Mouse (Mus musculus) kidney, adult 2 months (tissue): ENCODE measurements at regions not wholly inside any gene's neighbourhood (a gene's known extent, or its start where the extent isn't known, plus 50 kb on each side); places are given as distances from the start of the nearest gene placed in this dataset.

ENCODE experiments used
- CTCF ChIP-seq: fragments of 200-500 bp; conservative IDR thresholded peaks from 2 replicates; pipeline ENCODE4 v1.5.1; 2011; ENCODE audit warnings: low read depth, mild to moderate bottlenecking, control low read depth, low read length, moderate library complexity, mixed read lengths; ENCODE audit not compliant: insufficient read depth, insufficient read length
- POLR2A ChIP-seq: fragments of 200-500 bp; IDR thresholded peaks from one replicate; pipeline ENCODE4 v1.6.1; 2011; ENCODE audit warnings: low read depth, low read length, control low read depth

GRCm38 (mm10) chr10:99416896-99417479 is 154.0 kb downstream of the Dusp6 start:
- TF ChIP-seq POLR2A (no peak), CTCF (no peak)
